Mouse (Mus musculus): ENCODE results near the gene Srrd. TPM values are rescaled to one million over a fixed set of nuclear protein-coding genes. Genes with fewer than 3 reads are reported as not detected.
"Not testable (repeated sequence)": the region's sequence is repeated elsewhere in the genome, so short reads cannot be mapped to it uniquely, and the experiment has no call there.

Gene Srrd
- polyA plus RNA-seq, 1 experiment from 2014 or later = 52.4 TPM

DNA sequence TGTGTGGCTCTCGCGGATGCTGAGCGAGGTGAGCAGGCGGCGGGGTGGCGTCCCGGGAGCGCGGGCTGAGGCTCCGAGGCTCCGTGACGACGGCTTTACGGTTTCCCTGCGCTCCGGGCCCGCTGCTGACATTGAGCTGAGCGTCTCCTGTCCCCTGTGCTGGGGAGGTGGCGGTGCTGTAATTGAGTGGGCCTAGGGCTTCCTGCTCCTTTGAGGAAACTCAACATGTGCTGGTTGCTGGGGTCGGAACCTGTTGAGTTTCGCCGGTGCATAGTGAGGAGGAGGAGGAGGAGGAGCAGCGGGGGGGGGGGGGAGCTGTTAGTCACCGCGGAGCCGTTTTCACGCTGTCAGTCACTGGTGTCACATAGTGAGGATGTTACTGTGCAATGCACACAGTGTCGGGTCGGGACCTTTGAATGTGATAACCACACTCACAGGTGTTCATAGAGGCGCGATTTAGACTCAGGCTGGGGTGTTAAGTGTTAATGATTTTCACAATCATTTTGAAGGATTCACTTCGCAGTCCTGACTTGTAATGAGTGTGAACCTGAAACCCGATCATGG is 16.3 kb downstream of the Srrd start:
- DNase-seq (no peak), ATAC-seq (ENCODE audit: low FRiP score, low TSS enrichment) (peak; percentile 66)
- H3K27ac ChIP-seq (replicated peaks; ENCODE audit: low read depth, low read length) = 0 out of 2 replicates have a peak overlapping the region, but pooled peaks have one; percentile 90
- H3K9me3 ChIP-seq (ENCODE audit: control insufficient read depth, low read length) = no peaks in the 10 kb centered on the region
- H3K9ac ChIP-seq (replicated peaks; ENCODE audit: low read length) = peak overlapping the region; percentile 66
- H3K27me3 ChIP-seq (ENCODE audit: control insufficient read depth, insufficient read depth, low read length) = no peaks in the 10 kb centered on the region
- peak overlapping the region; percentile 83 for H3K4me3 ChIP-seq (replicated peaks; ENCODE audit: low read depth, low read length)
- H3K36me3 ChIP-seq (ENCODE audit: control insufficient read depth, insufficient read depth, low read length) = peaks cover 36% of the 10 kb centered on the region
- peaks cover 12% of the 10 kb centered on the region for H3K4me1 ChIP-seq (ENCODE audit: control insufficient read depth, insufficient read depth, low read length)
- H3K4me2 ChIP-seq (ENCODE audit: low read length) = peak overlapping the region; percentile 81
- under 1% methylated on average over 33 of the region's 33 CpGs for WGBS

- Histone ChIP-seq H3K4me1 (ENCODE audit: control insufficient read depth, insufficient read depth, low read length) (peaks cover 12% of the 10 kb centered on the region), H3K27me3 (ENCODE audit: control insufficient read depth, insufficient read depth, low read length) (no peaks in the 10 kb centered on the region), H3K4me3 (replicated peaks; ENCODE audit: low read depth, low read length) (peak within 1 kb of the TSS; percentile 83), H3K9ac (replicated peaks; ENCODE audit: low read length) (peak within 1 kb of the TSS; percentile 66), H3K36me3 (ENCODE audit: control insufficient read depth, insufficient read depth, low read length) (peaks cover 29% of the 10 kb centered on the region), H3K4me2 (ENCODE audit: low read length) (peak within 1 kb of the TSS; percentile 81), H3K9me3 (ENCODE audit: control insufficient read depth, low read length) (no peaks in the 10 kb centered on the region), H3K27ac (replicated peaks; ENCODE audit: low read depth, low read length) (peak within 1 kb of the TSS; percentile 90)
- WGBS = 10% methylated on average over 48 of the region's 48 CpGs
- peak; percentile 99 for DNase-seq
- peak; percentile 90 for ATAC-seq (ENCODE audit: low FRiP score, low TSS enrichment)
Measured at GRCm38 (mm10) chr5:112325546-112326445, 17.0 kb downstream of the Srrd start, which contains the start of gene Tfip11. Gene Tfip11 (plus strand): TSS chr5:112326358.

DNA sequence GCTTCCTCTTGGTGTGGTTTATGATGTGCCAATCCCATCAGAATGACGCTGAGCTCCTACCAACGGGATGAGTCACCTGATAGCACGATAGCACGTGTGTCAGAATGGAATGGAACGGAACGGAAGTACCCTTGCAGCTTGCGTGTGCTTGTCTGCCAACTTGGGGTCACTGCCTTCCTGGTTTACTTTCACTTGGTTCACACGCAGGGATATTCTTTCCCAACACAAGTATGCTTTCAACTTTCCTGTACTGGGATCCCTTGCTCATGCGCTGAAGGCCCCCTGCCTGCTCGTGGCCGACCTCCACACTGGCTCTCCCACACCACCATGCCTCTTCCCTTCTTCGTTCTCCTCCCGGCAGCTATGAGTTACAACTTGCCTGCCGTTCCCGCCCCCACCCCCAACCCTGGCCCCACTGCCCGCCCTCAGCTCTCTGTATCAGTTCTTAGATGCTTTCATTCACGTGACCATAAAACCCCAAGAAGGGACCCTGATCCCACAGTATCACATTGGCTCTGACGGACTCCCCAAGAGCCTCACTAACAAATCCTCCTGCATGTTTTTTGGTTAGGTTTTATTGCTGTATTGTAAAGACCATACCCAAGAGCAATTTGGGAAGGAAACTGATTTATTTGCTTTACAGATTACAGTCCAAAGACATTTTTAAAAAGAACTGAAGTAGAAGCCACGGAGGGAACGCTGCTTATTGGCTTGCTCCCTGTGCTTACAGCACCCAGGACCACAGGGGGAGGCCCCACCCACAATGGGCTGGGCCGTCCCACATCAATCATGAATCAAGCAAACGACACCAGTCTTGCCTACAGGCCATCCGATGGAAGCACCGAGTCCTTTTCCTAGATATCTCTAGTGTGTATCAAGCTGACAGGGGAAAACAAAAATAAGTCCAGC is 17.9 kb downstream of the Srrd start:
- Histone ChIP-seq H3K27me3 (ENCODE audit: control insufficient read depth, insufficient read depth, low read length) (no peaks in the 10 kb centered on the region), H3K27ac (replicated peaks; ENCODE audit: low read depth, low read length) (no peak overlapping the region), H3K4me3 (replicated peaks; ENCODE audit: low read depth, low read length) (no peak overlapping the region), H3K4me2 (ENCODE audit: low read length) (peak overlapping the region; percentile 81), H3K36me3 (ENCODE audit: control insufficient read depth, insufficient read depth, low read length) (peaks cover 20% of the 10 kb centered on the region), H3K9ac (replicated peaks; ENCODE audit: low read length) (no peak overlapping the region), H3K4me1 (ENCODE audit: control insufficient read depth, insufficient read depth, low read length) (peaks cover 12% of the 10 kb centered on the region), H3K9me3 (ENCODE audit: control insufficient read depth, low read length) (no peaks in the 10 kb centered on the region)
- no peak for DNase-seq
- ATAC-seq (ENCODE audit: low FRiP score, low TSS enrichment) = no peak
- WGBS = 38% methylated on average over 24 of the region's 24 CpGs

GRCm38 (mm10) chr5:112323246-112323645 is 19.6 kb downstream of the Srrd start:
- H3K36me3 ChIP-seq (ENCODE audit: control insufficient read depth, insufficient read depth, low read length) = peaks cover 6% of the 10 kb centered on the region; the same call in 1 of the 2 replicates
- WGBS = 93% methylated on average over 6 of the region's 6 CpGs
- DNase-seq = no peak

DNA sequence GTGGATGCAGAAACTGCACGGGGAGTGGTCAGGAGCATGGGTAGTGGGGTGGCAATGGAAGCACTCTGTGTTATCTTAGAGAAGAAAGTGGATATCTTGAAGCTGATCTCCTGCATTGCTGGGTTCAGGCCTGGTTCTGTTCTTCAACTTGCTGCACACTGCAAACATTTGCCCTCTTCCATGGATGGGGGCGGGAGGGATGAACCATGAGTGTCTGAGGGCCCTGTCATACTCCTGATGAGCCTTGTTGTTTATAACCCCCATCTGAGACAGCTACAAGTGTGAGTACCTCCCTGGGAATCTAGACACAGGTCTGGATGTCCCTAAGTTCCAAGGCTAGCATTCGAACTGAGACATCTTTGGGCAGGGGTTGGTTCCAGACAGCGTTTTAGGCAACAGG is 21.5 kb downstream of the Srrd start:
- no peaks in the 10 kb centered on the region for H3K9me3 ChIP-seq (ENCODE audit: control insufficient read depth, low read length)
- H3K27ac ChIP-seq (replicated peaks; ENCODE audit: low read depth, low read length) = no peak overlapping the region
- H3K4me2 ChIP-seq (ENCODE audit: low read length) = no peak overlapping the region
- H3K4me1 ChIP-seq (ENCODE audit: control insufficient read depth, insufficient read depth, low read length) = 0 out of 2 replicates have a peak, but pooled peaks cover 4% of the 10 kb centered on the region
- 76% methylated on average over 4 of the region's 4 CpGs for WGBS
- ATAC-seq (ENCODE audit: low FRiP score, low TSS enrichment) = no peak
- H3K4me3 ChIP-seq (replicated peaks; ENCODE audit: low read depth, low read length) = no peak overlapping the region
- H3K36me3 ChIP-seq (ENCODE audit: control insufficient read depth, insufficient read depth, low read length) = no peaks in the 10 kb centered on the region; the same call in 1 of the 2 replicates
- no peaks in the 10 kb centered on the region for H3K27me3 ChIP-seq (ENCODE audit: control insufficient read depth, insufficient read depth, low read length)
- H3K9ac ChIP-seq (replicated peaks; ENCODE audit: low read length) = no peak overlapping the region
- no peak for DNase-seq

More at GRCm38 (mm10) chr5:112323246-112323645, 19.6 kb downstream of the Srrd start:
- H3K4me1 ChIP-seq (ENCODE audit: control insufficient read depth, insufficient read depth, low read length) = peaks cover 12% of the 10 kb centered on the region
- H3K9ac ChIP-seq (replicated peaks; ENCODE audit: low read length) = no peak overlapping the region
- no peak for ATAC-seq (ENCODE audit: low FRiP score, low TSS enrichment)
- no peak overlapping the region for H3K27ac ChIP-seq (replicated peaks; ENCODE audit: low read depth, low read length)
- no peaks in the 10 kb centered on the region for H3K9me3 ChIP-seq (ENCODE audit: control insufficient read depth, low read length)
- no peak overlapping the region for H3K4me3 ChIP-seq (replicated peaks; ENCODE audit: low read depth, low read length)
- no peak overlapping the region for H3K4me2 ChIP-seq (ENCODE audit: low read length)
- no peaks in the 10 kb centered on the region for H3K27me3 ChIP-seq (ENCODE audit: control insufficient read depth, insufficient read depth, low read length)

DNA sequence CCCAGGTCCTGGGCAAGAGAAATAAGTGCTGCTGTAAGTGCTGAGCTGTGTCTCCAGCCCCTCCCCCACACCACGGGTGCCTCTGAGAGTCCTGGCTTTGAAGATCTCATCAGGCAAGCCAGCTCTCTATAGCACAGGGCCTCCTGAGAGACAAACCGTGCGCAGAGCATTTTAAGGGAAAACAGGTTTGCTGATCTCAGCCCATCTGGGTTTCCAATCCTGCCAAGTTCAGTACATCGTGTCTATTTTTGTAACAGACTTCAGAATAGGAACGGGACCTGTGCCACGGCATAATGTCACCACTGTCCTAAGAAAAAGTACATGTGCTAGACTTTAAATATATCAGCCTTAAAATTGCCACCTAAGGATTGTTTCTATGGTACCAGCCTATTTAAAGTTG is 21.9 kb downstream of the Srrd start:
- 77% methylated on average over 6 of the region's 6 CpGs for WGBS

GRCm38 (mm10) chr5:112320379-112320778 is 22.5 kb downstream of the Srrd start:
- no peak for DNase-seq
- ATAC-seq (ENCODE audit: low FRiP score, low TSS enrichment) = no peak
- 75% methylated on average over 5 of the region's 5 CpGs for WGBS

More for the DNA sequence above, 21.9 kb downstream of the Srrd start:
- no peaks in the 10 kb centered on the region for H3K9me3 ChIP-seq (ENCODE audit: control insufficient read depth, low read length)
- H3K4me3 ChIP-seq (replicated peaks; ENCODE audit: low read depth, low read length) = no peak overlapping the region
- H3K4me1 ChIP-seq (ENCODE audit: control insufficient read depth, insufficient read depth, low read length) = 0 out of 2 replicates have a peak, but pooled peaks cover 4% of the 10 kb centered on the region
- no peak overlapping the region for H3K9ac ChIP-seq (replicated peaks; ENCODE audit: low read length)
- no peak overlapping the region for H3K27ac ChIP-seq (replicated peaks; ENCODE audit: low read depth, low read length)
- no peaks in the 10 kb centered on the region; the same call in 1 of the 2 replicates for H3K36me3 ChIP-seq (ENCODE audit: control insufficient read depth, insufficient read depth, low read length)
- H3K4me2 ChIP-seq (ENCODE audit: low read length) = no peak overlapping the region
- ATAC-seq (ENCODE audit: low FRiP score, low TSS enrichment) (no peak), DNase-seq (no peak)
- H3K27me3 ChIP-seq (ENCODE audit: control insufficient read depth, insufficient read depth, low read length) = no peaks in the 10 kb centered on the region

GRCm38 (mm10) chr5:112319343-112319742 is 23.5 kb downstream of the Srrd start:
- not testable (repeated sequence) for ATAC-seq (ENCODE audit: low FRiP score, low TSS enrichment); H3K4me2 ChIP-seq (ENCODE audit: low read length); H3K4me1 ChIP-seq (ENCODE audit: control insufficient read depth, insufficient read depth, low read length); H3K27ac ChIP-seq (replicated peaks; ENCODE audit: low read depth, low read length); H3K9me3 ChIP-seq (ENCODE audit: control insufficient read depth, low read length); DNase-seq; H3K27me3 ChIP-seq (ENCODE audit: control insufficient read depth, insufficient read depth, low read length); H3K9ac ChIP-seq (replicated peaks; ENCODE audit: low read length); H3K36me3 ChIP-seq (ENCODE audit: control insufficient read depth, insufficient read depth, low read length); H3K4me3 ChIP-seq (replicated peaks; ENCODE audit: low read depth, low read length)
- WGBS = 70% methylated on average over 2 of the region's 2 CpGs

More at GRCm38 (mm10) chr5:112320379-112320778, 22.5 kb downstream of the Srrd start:
- no peak overlapping the region for H3K4me3 ChIP-seq (replicated peaks; ENCODE audit: low read depth, low read length)
- H3K9me3 ChIP-seq (ENCODE audit: control insufficient read depth, low read length) = no peaks in the 10 kb centered on the region
- H3K27ac ChIP-seq (replicated peaks; ENCODE audit: low read depth, low read length) = no peak overlapping the region
- H3K4me2 ChIP-seq (ENCODE audit: low read length) = no peak overlapping the region
- H3K9ac ChIP-seq (replicated peaks; ENCODE audit: low read length) = no peak overlapping the region
- H3K27me3 ChIP-seq (ENCODE audit: control insufficient read depth, insufficient read depth, low read length) = no peaks in the 10 kb centered on the region
- H3K4me1 ChIP-seq (ENCODE audit: control insufficient read depth, insufficient read depth, low read length) = 0 out of 2 replicates have a peak, but pooled peaks cover 3% of the 10 kb centered on the region
- peaks cover under 1% of the 10 kb centered on the region for H3K36me3 ChIP-seq (ENCODE audit: control insufficient read depth, insufficient read depth, low read length)

Data from midbrain, embryonic 14.5 days (tissue).